Mouse (Mus musculus) testis, adult 2 months (tissue): ENCODE data around the gene Rps19bp1.

ENCODE experiments used
- CTCF ChIP-seq: fragments of 200-500 bp; IDR thresholded peaks from 2 replicates; pipeline ENCODE4 v1.5.1; 2012; ENCODE audit warnings: low read depth, mild to moderate bottlenecking, inconsistent platforms, low read length, moderate library complexity; ENCODE audit not compliant: control insufficient read depth, insufficient read depth, insufficient replicate concordance
- POLR2A ChIP-seq: fragments of 200-500 bp; IDR thresholded peaks from 2 replicates; pipeline ENCODE4 v1.6.1; 2012; ENCODE audit warnings: low read depth, mild to moderate bottlenecking, inconsistent platforms, low read length, moderate library complexity; ENCODE audit not compliant: control insufficient read depth

GRCm38 (mm10) chr15:80256656-80257601 is 7.2 kb downstream of the Rps19bp1 start:
- TF ChIP-seq CTCF (no peak), POLR2A (no peak)
